Mouse (Mus musculus) brain, embryonic 14.5 days (tissue): ENCODE results near the gene Nat8l.

ENCODE experiments used
- CTCF ChIP-seq: fragments of 200-500 bp; IDR thresholded peaks from 2 replicates; pipeline ENCODE4 v1.5.1; 2012; ENCODE audit warnings: inconsistent platforms, mild to moderate bottlenecking, moderate library complexity, borderline replicate concordance; ENCODE audit not compliant: insufficient read depth, insufficient read length; ENCODE audit errors: extremely low read depth
- POLR2A ChIP-seq: fragments of 200-500 bp; IDR thresholded peaks from 2 replicates; pipeline ENCODE4 v1.6.1; 2012; ENCODE audit warnings: mild to moderate bottlenecking, inconsistent platforms, borderline replicate concordance; ENCODE audit not compliant: poor library complexity, insufficient read depth, insufficient read length, severe bottlenecking; ENCODE audit errors: extremely low read depth

GRCm38 (mm10) chr5:33999466-34000090 lies 3.8 kb downstream of the Nat8l start:
- no peak for TF ChIP-seq CTCF
- TF ChIP-seq POLR2A: no peak
